Mouse (Mus musculus): ENCODE results near the gene Hsdl2.

- TF ChIP-seq CTCF (IDR thresholded peaks at IDR 0.05; ENCODE audit: low read depth) = no peak
- no peak for TF ChIP-seq EP300 (IDR thresholded peaks at IDR 0.05; ENCODE audit: low read depth)
These were observed 63.6 kb downstream of the Hsdl2 start for GRCm38 (mm10) chr4:59644992-59645391.

Measured in liver, postnatal 0 days (tissue).